Mouse (Mus musculus) intestine, postnatal 0 days (tissue): ENCODE data around the gene Epas1. TPM values are rescaled to one million over a fixed set of nuclear protein-coding genes. Genes with fewer than 3 reads are reported as not detected.

Experiments
- ATAC-seq: fragments of 200-750 bp; cut with Nextera tagmentation; 2 replicates; pipeline ENCODE4 v1.8.0; 2017; ENCODE audit warnings: mild to moderate bottlenecking, moderate TSS enrichment, moderate library complexity
- H3K27ac ChIP-seq: fragments of 300-500 bp; sonication (generic); 2 replicates; pipeline ENCODE4 v1.5.1; 2014; ENCODE audit warnings: mild to moderate bottlenecking, low read depth, low read length, moderate library complexity
- H3K27me3 ChIP-seq: fragments of 300-500 bp; sonication (generic); replicated peaks from 2 replicates; pipeline ENCODE4 v1.6.1; 2014; ENCODE audit warnings: low read length, mixed read lengths; ENCODE audit not compliant: control insufficient read depth, insufficient read depth
- H3K36me3 ChIP-seq: fragments of 300-500 bp; sonication (generic); 2 replicates; pipeline ENCODE4 v1.6.1; 2014; ENCODE audit warnings: mild to moderate bottlenecking, moderate library complexity; ENCODE audit not compliant: control insufficient read depth, insufficient read depth
- H3K4me1 ChIP-seq: fragments of 300-500 bp; sonication (generic); replicated peaks from 2 replicates; pipeline ENCODE4 v1.6.1; 2014; ENCODE audit warnings: antibody characterized with exemption, low read length, mixed read lengths; ENCODE audit not compliant: control insufficient read depth, insufficient read depth
- H3K4me2 ChIP-seq: fragments of 300-500 bp; sonication (generic); replicated peaks from 2 replicates; pipeline ENCODE4 v1.6.1; 2014; ENCODE audit warnings: low read depth, mild to moderate bottlenecking, moderate library complexity
- H3K4me3 ChIP-seq: fragments of 300-500 bp; sonication (generic); 2 replicates; pipeline ENCODE4 v1.5.1; 2014; ENCODE audit warnings: low read depth, low read length
- H3K9ac ChIP-seq: fragments of 300-500 bp; sonication (generic); 2 replicates; pipeline ENCODE4 v1.6.1; 2014; ENCODE audit warnings: mild to moderate bottlenecking, low read depth, low read length
- H3K9me3 ChIP-seq: fragments of 300-500 bp; sonication (generic); 2 replicates; pipeline ENCODE4 v1.6.1; 2016; ENCODE audit warnings: mixed run types; ENCODE audit not compliant: control insufficient read depth
- CTCF ChIP-seq: sonication (generic); IDR thresholded peaks from 2 replicates; pipeline ENCODE4 v1.5.1; 2016; ENCODE audit warnings: low read depth, mild to moderate bottlenecking, control low read depth, antibody characterized with exemption, moderate library complexity
- WGBS: fragments of 180-500 bp; shearing (Covaris S2); extraction: QIAGEN DNeasy Blood & Tissue Kit; methylation state at CpG from one replicate; pipeline ENCODE4 v1.1.7; 2014; 5-methylcytosine and 5-hydroxymethylcytosine counted together
- polyA plus RNA-seq: library from polyadenylated mRNA; unstranded; fragments of >200 nt; fragmentation: Nextera tagmentation; extraction: Ambion mirVana; gene quantifications from 2 replicates; pipeline ENCODE4 v1.2.1, GENCODE M21; 2015

Gene Epas1
- polyA plus RNA-seq, 1 experiment from 2014 or later: 8.7 TPM

GRCm38 (mm10) chr17:86827391-86828165 lies 74.1 kb downstream of the Epas1 start:
- Histone ChIP-seq H3K4me3 (no peak overlapping the region), H3K9me3 (no peaks in the 10 kb centered on the region), H3K27me3 (no peaks in the 10 kb centered on the region), H3K36me3 (peaks cover 27% of the 10 kb centered on the region; the same call in 1 of the 2 replicates), H3K4me2 (no peak overlapping the region), H3K27ac (no peak overlapping the region), H3K4me1 (no peaks in the 10 kb centered on the region), H3K9ac (no peak overlapping the region)
- ATAC-seq: no peak
- no peak for TF ChIP-seq CTCF
- 95% methylated on average over 19 of the region's 19 CpGs for WGBS

GRCm38 (mm10) chr17:86828500-86828899 lies 75.0 kb downstream of the Epas1 start:
- ATAC-seq: no peak
- TF ChIP-seq CTCF: no peak
- Histone ChIP-seq H3K9ac (no peak overlapping the region), H3K27ac (no peak overlapping the region), H3K9me3 (no peaks in the 10 kb centered on the region), H3K4me2 (no peak overlapping the region), H3K36me3 (peaks cover 31% of the 10 kb centered on the region; the same call in 1 of the 2 replicates), H3K27me3 (no peaks in the 10 kb centered on the region), H3K4me1 (no peaks in the 10 kb centered on the region), H3K4me3 (no peak overlapping the region)
- WGBS: 93% methylated on average over 11 of the region's 11 CpGs

GRCm38 (mm10) chr17:86829383-86830175 lies 76.1 kb downstream of the Epas1 start:
- Histone ChIP-seq H3K4me1 (no peaks in the 10 kb centered on the region), H3K9ac (no peak overlapping the region), H3K4me2 (no peak overlapping the region), H3K9me3 (no peaks in the 10 kb centered on the region), H3K27ac (no peak overlapping the region), H3K4me3 (no peak overlapping the region), H3K27me3 (no peaks in the 10 kb centered on the region), H3K36me3 (peaks cover 31% of the 10 kb centered on the region; the same call in 1 of the 2 replicates)
- no peak for ATAC-seq
- no peak for TF ChIP-seq CTCF
- WGBS: 79% methylated on average over 13 of the region's 13 CpGs

- no peak overlapping the region for H3K9ac ChIP-seq
- H3K4me3 ChIP-seq: no peak overlapping the region
- peaks cover 25% of the 10 kb centered on the region; the same call in 1 of the 2 replicates for H3K36me3 ChIP-seq
- no peak for TF ChIP-seq CTCF
- H3K4me2 ChIP-seq: no peak overlapping the region
- no peaks in the 10 kb centered on the region for H3K9me3 ChIP-seq
- no peaks in the 10 kb centered on the region for H3K27me3 ChIP-seq
- H3K27ac ChIP-seq: no peak overlapping the region
- no peak for ATAC-seq
- H3K4me1 ChIP-seq: no peaks in the 10 kb centered on the region
- 87% methylated on average over 12 of the region's 12 CpGs for WGBS
These were observed 77.4 kb downstream of the Epas1 start for GRCm38 (mm10) chr17:86830893-86831292.

- no peak overlapping the region for H3K27ac ChIP-seq
- no peak overlapping the region for H3K4me2 ChIP-seq
- H3K4me1 ChIP-seq: no peaks in the 10 kb centered on the region
- no peak overlapping the region for H3K9ac ChIP-seq
- 67% methylated on average over 19 of the region's 19 CpGs for WGBS
- ATAC-seq: no peak
- no peaks in the 10 kb centered on the region for H3K9me3 ChIP-seq
- no peaks in the 10 kb centered on the region for H3K27me3 ChIP-seq
- peak; percentile 79 for TF ChIP-seq CTCF
- H3K36me3 ChIP-seq: peaks cover 11% of the 10 kb centered on the region; the same call in 1 of the 2 replicates
- H3K4me3 ChIP-seq: no peak overlapping the region
These were observed 79.2 kb downstream of the Epas1 start for GRCm38 (mm10) chr17:86832562-86833327.

- Histone ChIP-seq H3K4me3 (no peak overlapping the region), H3K9ac (no peak overlapping the region), H3K4me2 (no peak overlapping the region), H3K9me3 (no peaks in the 10 kb centered on the region), H3K4me1 (no peaks in the 10 kb centered on the region), H3K27me3 (no peaks in the 10 kb centered on the region), H3K27ac (no peak overlapping the region), H3K36me3 (peaks cover 4% of the 10 kb centered on the region; the same call in 1 of the 2 replicates)
- no peak for TF ChIP-seq CTCF
- 88% methylated on average over 10 of the region's 10 CpGs for WGBS
- ATAC-seq: no peak
These were observed 80.4 kb downstream of the Epas1 start for GRCm38 (mm10) chr17:86833945-86834344.
